Mouse (Mus musculus): ENCODE data around the gene Stat1.

DNA sequence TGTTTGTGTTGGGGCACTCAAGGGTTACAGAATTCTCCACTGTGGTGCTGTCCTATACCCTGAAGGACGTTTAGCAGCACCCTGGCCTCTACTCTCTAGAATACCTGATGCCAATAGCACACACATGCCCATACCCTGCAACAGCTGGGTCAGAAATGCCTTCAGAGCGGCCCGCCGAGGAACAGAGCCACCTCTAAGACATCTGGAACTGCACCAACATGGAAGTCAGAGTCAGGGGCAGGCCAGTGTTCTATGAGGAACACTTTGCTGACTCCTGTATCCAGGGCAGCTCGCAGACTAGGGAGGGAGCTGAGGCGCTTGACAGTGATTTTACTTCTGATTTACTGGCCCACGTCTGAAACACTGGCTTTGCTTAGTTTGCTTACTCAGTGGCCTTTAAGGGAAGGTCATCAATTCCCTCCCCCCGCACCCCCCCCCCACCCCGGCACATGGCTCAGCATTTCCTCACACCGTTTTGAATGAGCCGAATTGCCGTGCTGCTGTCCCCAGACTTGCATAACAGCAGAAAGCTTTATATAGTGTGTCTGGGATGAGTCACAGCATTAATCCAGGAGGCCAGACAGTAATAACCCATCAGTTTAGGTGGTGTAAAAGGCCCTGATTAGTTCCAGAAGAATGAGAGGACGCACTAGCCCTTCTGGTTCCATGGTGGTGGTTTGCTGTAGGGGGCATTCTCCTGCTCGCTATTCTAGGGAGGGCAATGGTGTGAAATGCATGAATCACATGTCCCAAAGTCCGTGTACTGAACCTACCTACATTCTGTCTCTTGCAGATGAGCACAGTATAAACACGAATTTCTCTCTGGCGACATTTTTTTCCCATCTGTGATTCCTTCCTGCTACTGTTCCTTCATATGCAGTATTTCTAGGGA lies 39.5 kb downstream of the Stat1 start:
- TF ChIP-seq POLR2A (IDR thresholded peaks at IDR 0.05; ENCODE audit: insufficient read length, low read depth) (no peak), MYOD1 (IDR thresholded peaks at IDR 0.05; ENCODE audit: control insufficient read depth in 1 of 3, insufficient read length in 2 of 3, low read depth in 2 of 3) (no peak), USF1 (IDR thresholded peaks at IDR 0.05; ENCODE audit: low read depth) (no peak)

All from myocyte (in vitro differentiated cells).